Mouse (Mus musculus): ENCODE results near the gene Uaca. TPM values are rescaled to one million over a fixed set of nuclear protein-coding genes. Genes with fewer than 3 reads are reported as not detected.
"Not testable (repeated sequence)": the region's sequence is repeated elsewhere in the genome, so short reads cannot be mapped to it uniquely, and the experiment has no call there.

Gene Uaca
- polyA plus RNA-seq, 1 experiment = 13.8 TPM

DNA sequence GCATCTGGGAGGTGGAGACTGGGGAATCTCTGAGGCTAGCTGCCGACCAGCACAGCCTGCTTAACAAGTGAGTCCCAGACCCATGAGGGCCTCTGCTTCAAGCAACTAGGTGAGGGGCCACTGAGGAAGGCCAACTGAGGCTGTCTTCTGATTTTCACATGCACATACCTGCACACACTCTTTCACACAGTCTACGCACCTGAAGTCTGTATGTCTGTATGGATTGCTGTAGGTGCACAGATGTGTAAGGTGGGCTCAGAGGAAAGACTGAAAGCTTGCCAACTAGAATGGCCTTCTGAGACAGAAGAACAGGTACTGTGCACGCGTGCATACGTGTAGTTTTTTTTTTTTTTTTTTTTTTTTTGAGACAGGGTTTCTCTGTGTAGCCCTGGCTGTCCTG is 8.0 kb downstream of the Uaca start:
- H3K4me1 ChIP-seq (ENCODE audit: control insufficient read depth, insufficient read depth, low read length) = peaks cover 3% of the 10 kb centered on the region; the same call in 1 of the 2 replicates
- DNase-seq = no peak
- no peak overlapping the region for H3K4me3 ChIP-seq (replicated peaks; ENCODE audit: extremely low read depth, low read depth, low read length)
- 94% methylated on average over 5 of the region's 5 CpGs for WGBS
- no peak for TF ChIP-seq POLR2A (IDR thresholded peaks at IDR 0.05; ENCODE audit: borderline replicate concordance, extremely low read depth, low read depth, low read length)
- no peak for TF ChIP-seq CTCF (IDR thresholded peaks at IDR 0.05; ENCODE audit: insufficient read depth, low read length)

DNA sequence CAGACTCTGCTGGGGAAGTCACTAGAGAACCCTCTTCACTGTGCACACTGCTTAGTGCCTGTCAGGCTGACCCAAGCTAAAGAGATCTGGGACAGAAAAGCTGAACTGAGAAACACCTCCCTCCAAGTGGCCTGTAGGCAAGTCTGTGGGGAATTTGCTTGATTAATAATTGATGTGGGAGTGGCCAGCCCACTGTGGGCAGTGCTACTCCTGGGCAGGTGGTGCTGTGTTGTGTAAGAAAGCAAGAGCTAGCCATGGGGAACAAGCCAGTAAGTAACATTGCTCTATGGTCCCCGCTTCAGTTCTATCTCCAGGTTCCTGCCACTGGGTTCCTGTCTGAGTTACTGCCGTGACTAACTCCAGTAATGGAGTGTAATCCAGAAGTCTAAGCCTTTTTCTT is 11.7 kb downstream of the Uaca start:
- no peaks in the 10 kb centered on the region; the same call in 1 of the 2 replicates for H3K4me1 ChIP-seq (ENCODE audit: control insufficient read depth, insufficient read depth, low read length)
- WGBS = 92% methylated on average over 2 of the region's 2 CpGs
- DNase-seq = no peak

DNA sequence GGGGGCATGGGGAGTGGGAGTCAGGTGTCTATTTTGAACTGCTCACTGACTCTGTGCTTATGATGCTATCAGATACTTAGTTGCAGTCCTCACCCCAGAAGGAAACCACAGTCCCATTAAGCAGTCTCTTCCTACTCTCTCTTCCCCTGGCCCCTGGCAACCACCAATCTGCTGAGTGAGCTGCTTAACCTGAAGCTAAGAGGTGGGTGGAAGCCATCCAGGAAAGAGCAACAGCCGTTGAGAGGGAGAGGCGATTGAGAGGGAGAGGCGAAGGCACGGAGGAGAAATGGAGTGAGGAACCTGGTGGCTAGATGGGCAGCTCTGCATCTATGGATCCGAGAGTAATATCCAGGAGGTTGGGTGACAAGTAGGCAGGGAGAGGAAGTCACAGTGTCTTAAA is 13.7 kb downstream of the Uaca start:
- DNase-seq = no peak
- TF ChIP-seq POLR2A (IDR thresholded peaks at IDR 0.05; ENCODE audit: borderline replicate concordance, extremely low read depth, low read depth, low read length) (no peak), CTCF (IDR thresholded peaks at IDR 0.05; ENCODE audit: insufficient read depth, low read length) (no peak)
- peaks cover under 1% of the 10 kb centered on the region for H3K4me1 ChIP-seq (ENCODE audit: control insufficient read depth, insufficient read depth, low read length)
- 65% methylated on average over 5 of the region's 5 CpGs for WGBS
- H3K4me3 ChIP-seq (replicated peaks; ENCODE audit: extremely low read depth, low read depth, low read length) = no peak overlapping the region

More for the DNA sequence above, 11.7 kb downstream of the Uaca start:
- H3K4me3 ChIP-seq (replicated peaks; ENCODE audit: extremely low read depth, low read depth, low read length) = no peak overlapping the region
- TF ChIP-seq CTCF (IDR thresholded peaks at IDR 0.05; ENCODE audit: insufficient read depth, low read length) (no peak), POLR2A (IDR thresholded peaks at IDR 0.05; ENCODE audit: borderline replicate concordance, extremely low read depth, low read depth, low read length) (no peak)

- peaks cover 14% of the 10 kb centered on the region for H3K4me1 ChIP-seq (ENCODE audit: control insufficient read depth, insufficient read depth, low read length)
- TF ChIP-seq CTCF (IDR thresholded peaks at IDR 0.05; ENCODE audit: insufficient read depth, low read length) (no peak), POLR2A (IDR thresholded peaks at IDR 0.05; ENCODE audit: borderline replicate concordance, extremely low read depth, low read depth, low read length) (no peak)
- peak; percentile 32 for DNase-seq
- WGBS = 10% methylated on average over 11 of the region's 11 CpGs
- H3K4me3 ChIP-seq (replicated peaks; ENCODE audit: extremely low read depth, low read depth, low read length) = peak overlapping the region; percentile 33
Measured at GRCm38 (mm10) chr9:60813139-60813880, 19.0 kb downstream of the Uaca start.

- Histone ChIP-seq H3K4me3 (replicated peaks; ENCODE audit: extremely low read depth, low read depth, low read length) (no peak overlapping the region), H3K4me1 (ENCODE audit: control insufficient read depth, insufficient read depth, low read length) (peaks cover 14% of the 10 kb centered on the region)
- WGBS = 76% methylated on average over 8 of the region's 8 CpGs
- DNase-seq = no peak
- TF ChIP-seq CTCF (IDR thresholded peaks at IDR 0.05; ENCODE audit: insufficient read depth, low read length) = no peak
- no peak for TF ChIP-seq POLR2A (IDR thresholded peaks at IDR 0.05; ENCODE audit: borderline replicate concordance, extremely low read depth, low read depth, low read length)
Measured at GRCm38 (mm10) chr9:60815502-60815901, 21.2 kb downstream of the Uaca start.

DNA sequence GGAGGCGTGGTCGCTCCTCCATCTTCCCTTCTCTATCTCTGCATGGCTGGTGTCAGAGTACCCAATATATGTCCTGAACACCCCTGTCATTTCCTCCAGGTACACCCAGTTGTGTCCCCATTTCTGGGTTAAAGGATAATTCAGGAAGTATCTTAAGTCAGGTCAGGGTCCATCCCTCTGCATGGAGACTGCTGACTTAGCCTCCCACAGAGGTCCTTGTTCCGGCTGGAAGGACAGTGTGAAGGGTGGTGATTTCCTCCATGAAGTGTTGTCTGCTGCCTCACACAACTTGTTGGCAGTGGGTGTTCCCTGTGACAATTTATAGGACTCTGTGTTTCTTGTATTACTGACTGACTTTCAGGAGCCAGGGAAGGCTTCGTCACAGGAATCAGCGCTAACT is 23.2 kb downstream of the Uaca start:
- TF ChIP-seq POLR2A (IDR thresholded peaks at IDR 0.05; ENCODE audit: borderline replicate concordance, extremely low read depth, low read depth, low read length) = no peak
- no peak for TF ChIP-seq CTCF (IDR thresholded peaks at IDR 0.05; ENCODE audit: insufficient read depth, low read length)
- Histone ChIP-seq H3K4me3 (replicated peaks; ENCODE audit: extremely low read depth, low read depth, low read length) (no peak overlapping the region), H3K4me1 (ENCODE audit: control insufficient read depth, insufficient read depth, low read length) (peaks cover 14% of the 10 kb centered on the region)
- DNase-seq = no peak
- 85% methylated on average over 5 of the region's 5 CpGs for WGBS

GRCm38 (mm10) chr9:60818582-60818981 is 24.2 kb downstream of the Uaca start:
- H3K4me3 ChIP-seq (replicated peaks; ENCODE audit: extremely low read depth, low read depth, low read length); DNase-seq: not testable (repeated sequence)
- WGBS = 37% methylated on average over 8 of the region's 8 CpGs
- H3K4me1 ChIP-seq (ENCODE audit: control insufficient read depth, insufficient read depth, low read length) = peaks cover 10% of the 10 kb centered on the region

DNA sequence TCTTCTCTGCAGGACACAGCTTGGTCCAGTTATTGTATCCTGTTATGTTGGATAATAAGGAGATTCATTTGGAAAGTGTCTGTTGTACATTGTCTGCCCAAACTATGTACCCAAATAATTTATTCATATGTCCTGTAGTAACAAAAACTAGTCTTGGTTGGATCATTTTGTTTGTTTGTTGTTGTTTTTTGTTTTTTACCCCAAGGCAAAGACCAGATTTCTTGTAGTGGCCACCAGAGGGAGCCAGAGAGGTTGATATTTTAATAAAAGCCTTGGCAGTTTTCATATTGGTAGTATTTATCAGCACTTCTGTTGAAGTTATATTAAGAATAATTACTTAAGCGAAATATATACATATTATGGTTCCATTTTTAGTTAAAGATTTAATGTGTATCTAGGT is 25.0 kb downstream of the Uaca start:
- DNase-seq = no peak
- 4% methylated on average over 1 of the region's 1 CpGs for WGBS
- Histone ChIP-seq H3K4me3 (replicated peaks; ENCODE audit: extremely low read depth, low read depth, low read length) (no peak overlapping the region), H3K4me1 (ENCODE audit: control insufficient read depth, insufficient read depth, low read length) (peaks cover 7% of the 10 kb centered on the region; the same call in 1 of the 2 replicates)
- TF ChIP-seq CTCF (IDR thresholded peaks at IDR 0.05; ENCODE audit: insufficient read depth, low read length) = 0 out of 2 replicates have a peak, but pooled peaks have one; percentile 2
- TF ChIP-seq POLR2A (IDR thresholded peaks at IDR 0.05; ENCODE audit: borderline replicate concordance, extremely low read depth, low read depth, low read length) = no peak

DNA sequence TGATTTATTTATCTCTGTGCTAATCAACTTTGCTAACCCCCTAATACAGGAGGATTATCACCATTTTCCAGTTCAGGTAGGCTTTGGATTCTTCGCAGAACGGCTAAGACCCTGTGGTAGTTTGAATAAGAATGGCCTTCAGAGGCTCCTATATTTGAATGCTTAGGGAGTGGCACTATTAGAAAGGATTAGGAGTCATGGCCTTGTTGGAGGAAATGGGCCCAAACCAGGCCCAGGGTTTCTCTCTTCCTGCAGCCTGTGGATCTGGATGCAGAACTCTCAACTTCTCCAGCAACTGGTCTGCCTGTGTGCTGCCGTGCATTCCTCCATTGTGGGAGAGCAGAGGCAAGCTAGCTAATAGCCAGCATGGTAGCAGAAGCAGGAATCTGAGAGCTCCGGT is 27.2 kb downstream of the Uaca start:
- Histone ChIP-seq H3K4me1 (ENCODE audit: control insufficient read depth, insufficient read depth, low read length) (peaks cover 5% of the 10 kb centered on the region; the same call in 1 of the 2 replicates), H3K4me3 (replicated peaks; ENCODE audit: extremely low read depth, low read depth, low read length) (no peak overlapping the region)
- no peak for DNase-seq
- TF ChIP-seq CTCF (IDR thresholded peaks at IDR 0.05; ENCODE audit: insufficient read depth, low read length) = no peak
- TF ChIP-seq POLR2A (IDR thresholded peaks at IDR 0.05; ENCODE audit: borderline replicate concordance, extremely low read depth, low read depth, low read length) = no peak
- WGBS = 81% methylated on average over 4 of the region's 4 CpGs

- DNase-seq = no peak
- WGBS = 78% methylated on average over 6 of the region's 6 CpGs
Measured at GRCm38 (mm10) chr9:60822681-60823080, 28.3 kb downstream of the Uaca start.

More at GRCm38 (mm10) chr9:60822681-60823080, 28.3 kb downstream of the Uaca start:
- TF ChIP-seq POLR2A (IDR thresholded peaks at IDR 0.05; ENCODE audit: borderline replicate concordance, extremely low read depth, low read depth, low read length) (no peak), CTCF (IDR thresholded peaks at IDR 0.05; ENCODE audit: insufficient read depth, low read length) (no peak)
- Histone ChIP-seq H3K4me3 (replicated peaks; ENCODE audit: extremely low read depth, low read depth, low read length) (no peak overlapping the region), H3K4me1 (ENCODE audit: control insufficient read depth, insufficient read depth, low read length) (peaks cover 4% of the 10 kb centered on the region; the same call in 1 of the 2 replicates)

Measured in lung, adult 2 months (tissue).